Mouse (Mus musculus) brain, adult 10 weeks (tissue): ENCODE measurements around the gene Zfp688. TPM values are rescaled to one million over a fixed set of nuclear protein-coding genes. Genes with fewer than 3 reads are reported as not detected.

Source experiments
- polyA plus RNA-seq: library from polyadenylated mRNA; stranded (reverse); fragments of 350-450 nt; fragmentation: Illumina TruSeq; extraction: RNeasy Lipid Tissue Mini Kit (QIAGEN cat#74804); gene quantifications from one replicate; pipeline ENCODE4 v1.2.3, GENCODE M21; 2015; ENCODE audit warnings: low read depth, low replicate concordance

Zfp688 gene
- 20.0 TPM for polyA plus RNA-seq

DNA sequence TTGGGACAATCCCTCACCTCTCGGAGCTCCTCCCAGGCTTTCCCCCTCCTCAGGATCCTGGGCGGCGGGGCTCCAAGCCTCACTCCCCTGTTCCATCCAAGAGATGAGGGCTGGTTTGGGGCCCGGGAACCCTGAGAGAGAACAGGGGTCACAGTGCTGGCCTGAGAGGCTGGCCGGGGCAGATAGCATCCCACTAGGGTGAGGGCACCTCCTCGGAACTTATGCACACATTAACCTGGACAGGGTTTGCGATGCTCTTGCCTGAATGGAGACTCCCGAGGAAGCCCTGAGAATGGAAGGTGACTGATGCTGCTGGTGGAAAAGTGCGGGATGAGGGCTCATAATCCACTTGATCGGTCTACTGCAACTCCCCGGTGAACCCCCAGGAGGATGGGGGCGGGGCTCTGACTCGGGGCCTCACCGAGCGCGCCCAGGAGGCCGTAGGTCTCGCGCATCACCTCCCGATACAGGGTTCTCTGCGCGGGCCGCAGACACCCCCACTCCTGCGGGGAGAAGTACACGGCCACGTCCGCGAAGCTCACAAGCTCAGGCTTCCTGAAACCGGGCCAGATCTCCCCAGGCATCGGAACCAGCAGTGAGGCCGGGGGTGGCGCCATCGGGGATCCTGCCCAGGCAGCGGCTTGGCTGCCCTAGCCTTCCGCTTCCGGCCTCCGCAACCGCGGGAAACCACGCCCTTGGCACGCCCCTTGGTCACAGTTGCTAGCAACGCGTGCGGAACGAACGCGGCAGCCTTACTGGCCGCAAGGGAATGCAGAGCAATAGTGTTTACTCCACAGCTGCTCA lies at the start of gene Zfp688:
Gene Zfp688 (minus strand): TSS at position 681 of the 804 bp plus-strand sequence.

GRCm38 (mm10) chr7:127459311-127459710 lies 37.4 kb upstream of the Zfp688 start, which contains the start of gene Prr14:
Prr14 (plus strand) TSS chr7:127459611.

DNA sequence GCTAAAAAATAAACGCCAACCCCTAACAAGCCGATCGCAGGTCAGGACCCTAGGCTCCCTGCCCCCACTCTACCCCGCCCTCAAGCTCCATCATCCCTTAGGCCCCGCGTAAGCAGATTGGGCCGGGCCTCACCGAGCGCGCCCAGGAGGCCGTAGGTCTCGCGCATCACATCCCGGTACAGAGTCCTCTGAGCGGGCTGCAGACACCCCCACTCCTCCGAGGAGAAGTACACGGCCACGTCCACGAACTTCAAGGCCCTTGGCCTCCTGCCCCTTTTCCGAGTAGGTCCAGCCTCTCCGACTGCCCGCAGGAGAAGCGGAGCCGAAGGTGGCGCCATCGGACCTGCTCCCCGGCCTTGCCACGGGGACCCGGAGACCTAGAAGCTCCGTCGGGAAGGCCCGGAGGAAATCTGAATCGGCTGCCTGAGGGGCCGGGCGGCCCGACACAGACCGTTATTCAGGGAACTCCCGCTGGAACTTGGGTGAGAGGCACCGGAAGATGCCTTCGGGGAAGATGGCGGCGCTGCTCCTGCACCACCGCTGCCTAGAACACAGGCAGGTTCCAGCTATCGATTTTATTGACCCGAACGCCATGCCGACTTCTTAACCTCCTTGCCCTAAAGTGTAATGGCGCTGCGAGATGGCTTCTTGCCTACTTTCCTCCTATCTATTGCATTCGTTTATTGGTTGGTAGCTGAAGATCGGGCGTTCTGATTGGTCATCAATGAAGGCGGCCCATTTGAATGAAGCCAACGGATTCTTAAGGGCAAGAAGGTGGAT lies 26.8 kb upstream of the Zfp688 start, which contains the start of gene Zfp689:
Gene Zfp689 (minus strand): TSS at position 638 of the 780 bp plus-strand sequence.

DNA sequence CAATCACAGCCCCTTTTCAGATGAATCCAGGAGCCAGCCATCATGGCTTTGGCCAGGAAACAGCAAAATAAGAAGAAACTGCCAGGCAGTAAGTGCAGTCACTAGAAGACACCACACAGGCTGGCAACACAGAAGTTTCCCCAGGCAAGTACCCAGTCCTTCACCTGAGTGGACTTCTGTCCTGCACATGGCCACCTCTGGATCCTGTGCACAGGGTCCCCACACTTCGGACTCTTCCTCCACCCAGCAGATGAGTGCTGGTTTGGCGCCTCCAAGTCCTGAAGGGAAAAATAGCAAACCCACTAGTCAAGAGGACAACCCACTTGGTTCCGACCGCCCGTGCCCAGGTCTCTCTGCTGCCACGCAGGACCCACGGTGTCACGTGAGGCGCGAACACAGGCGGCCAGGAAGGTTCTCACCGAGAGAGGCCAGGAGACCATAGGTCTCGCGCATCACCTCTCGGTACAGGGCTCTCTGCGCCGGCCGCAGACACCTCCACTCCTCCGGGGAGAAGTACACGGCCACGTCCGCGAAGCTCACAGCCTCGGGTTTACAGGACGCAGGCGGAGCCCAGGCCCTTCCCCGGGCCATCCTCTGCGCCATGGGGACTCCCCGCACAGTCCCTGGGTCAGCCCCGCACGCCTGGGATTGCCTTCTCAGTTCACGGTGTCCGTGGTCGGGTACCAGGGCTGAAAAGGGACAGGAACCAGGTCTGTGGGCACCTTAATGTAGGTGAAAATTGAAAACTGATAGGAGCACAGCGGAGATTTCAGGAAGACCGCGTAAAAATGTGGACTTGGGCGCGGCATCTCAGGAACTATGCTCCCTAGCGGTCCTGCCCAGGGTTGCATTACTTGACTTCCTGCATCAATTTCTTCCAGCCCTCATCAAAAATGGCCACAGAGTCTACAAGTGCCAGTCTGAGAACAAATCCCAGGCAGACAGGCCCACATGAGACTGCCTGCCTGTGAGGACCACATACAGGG lies 15.6 kb downstream of the Zfp688 start, which contains the start of gene Zfp764:
Gene Zfp764 (minus strand): TSS at position 821 of the 986 bp plus-strand sequence.

DNA sequence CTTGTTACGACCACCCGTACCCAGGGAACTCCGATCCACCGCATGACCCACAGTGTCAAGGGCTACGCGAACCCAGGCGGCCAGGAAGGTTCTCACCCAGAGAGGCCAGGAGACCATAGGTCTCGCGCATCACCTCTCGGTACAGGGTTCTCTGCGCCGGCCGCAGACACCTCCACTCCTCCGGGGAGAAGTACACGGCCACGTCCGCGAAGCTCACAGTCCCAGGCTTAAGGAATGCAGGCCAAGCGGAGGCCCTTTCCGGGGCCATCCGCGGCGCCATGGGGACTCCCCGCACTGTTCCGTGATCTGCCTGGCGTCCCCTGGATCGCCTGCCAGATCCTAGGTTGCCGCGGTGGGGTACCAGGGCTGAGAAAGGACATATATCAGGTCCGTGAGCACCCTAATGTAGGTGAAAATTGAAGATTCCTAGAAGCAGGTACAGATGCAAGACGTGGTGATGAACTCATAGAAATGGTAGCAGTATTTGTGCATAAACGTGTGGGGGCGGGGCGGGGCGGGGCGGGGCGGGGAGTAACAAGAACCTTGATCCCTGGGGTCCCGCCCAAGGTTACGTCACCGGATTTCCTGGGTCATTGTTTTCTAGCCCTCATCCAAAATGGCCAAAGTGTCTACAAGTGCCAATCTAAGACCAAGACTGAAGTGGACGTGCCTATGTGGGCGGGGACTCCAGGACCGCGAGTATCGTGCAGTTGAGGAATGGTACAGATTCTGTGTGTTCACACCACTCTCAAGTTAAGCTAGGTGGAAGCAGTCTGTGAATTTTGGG lies 28.5 kb downstream of the Zfp688 start, which contains the start of gene E430018J23Rik:
Gene E430018J23Rik (minus strand): TSS at position 473 of the 787 bp plus-strand sequence.

GRCm38 (mm10) chr7:127386641-127387392 lies 35.1 kb downstream of the Zfp688 start, which contains the start of gene 9130019O22Rik:
9130019O22Rik (minus strand) TSS chr7:127387166.

GRCm38 (mm10) chr7:127375271-127376245 lies 46.3 kb downstream of the Zfp688 start, which contains the start of gene Zfp747:
Zfp747 (minus strand) TSS chr7:127376050.

Other genes with a start within 250 kb of the Zfp688 start
- 74.5 TPM for gene Cd2bp2, start 226.0 kb downstream of the Zfp688 start, polyA plus RNA-seq
- 53.6 TPM for gene Tbc1d10b, start 213.6 kb downstream of the Zfp688 start, polyA plus RNA-seq
- gene Mylpf, start 213.2 kb downstream of the Zfp688 start, polyA plus RNA-seq = 5.3 TPM
- gene Zfp553, start 189.0 kb downstream of the Zfp688 start, polyA plus RNA-seq = 14.3 TPM
- gene Sept1, start 188.9 kb downstream of the Zfp688 start, polyA plus RNA-seq = 6.4 TPM
- 23.6 TPM for gene Zfp771, start 177.8 kb downstream of the Zfp688 start, polyA plus RNA-seq
- 44.7 TPM for gene Dctpp1, start 161.4 kb downstream of the Zfp688 start, polyA plus RNA-seq
- gene Sephs2, start 148.0 kb downstream of the Zfp688 start, polyA plus RNA-seq = 35.9 TPM
- 0.46 TPM for gene Itgal, start 125.8 kb downstream of the Zfp688 start, polyA plus RNA-seq
- 11.7 TPM for gene Zfp768, start 76.5 kb downstream of the Zfp688 start, polyA plus RNA-seq
- gene Zfp747, start 46.0 kb downstream of the Zfp688 start, polyA plus RNA-seq = 5.3 TPM
- 2.3 TPM for gene 9130019O22Rik, start 34.9 kb downstream of the Zfp688 start, polyA plus RNA-seq
- 5.9 TPM for gene E430018J23Rik, start 28.4 kb downstream of the Zfp688 start, polyA plus RNA-seq
- 5.1 TPM for gene Zfp764, start 15.2 kb downstream of the Zfp688 start, polyA plus RNA-seq
- 4.0 TPM for gene Zfp689, start 27.1 kb upstream of the Zfp688 start, polyA plus RNA-seq
- 26.1 TPM for gene Prr14, start 37.5 kb upstream of the Zfp688 start, polyA plus RNA-seq
- 44.8 TPM for gene Fbrs, start 57.1 kb upstream of the Zfp688 start, polyA plus RNA-seq
- 22.6 TPM for gene Srcap, start 89.9 kb upstream of the Zfp688 start, polyA plus RNA-seq
- gene Gm42715, start 97.5 kb upstream of the Zfp688 start, polyA plus RNA-seq = 11.1 TPM
- not detected for gene Tmem265, start 139.3 kb upstream of the Zfp688 start, polyA plus RNA-seq
- gene Phkg2, start 151.3 kb upstream of the Zfp688 start, polyA plus RNA-seq = 93.0 TPM
- 12.4 TPM for gene Ccdc189, start 166.5 kb upstream of the Zfp688 start, polyA plus RNA-seq
- gene Rnf40, start 166.7 kb upstream of the Zfp688 start, polyA plus RNA-seq = 30.1 TPM
- 10.7 TPM for gene Zfp629, start 193.7 kb upstream of the Zfp688 start, polyA plus RNA-seq